Mouse (Mus musculus): Measurements from ENCODE around the gene Dgcr6. TPM values are rescaled to one million over a fixed set of nuclear protein-coding genes. Genes with fewer than 3 reads are reported as not detected.
"Not testable (repeated sequence)": the region's sequence is repeated elsewhere in the genome, so short reads cannot be mapped to it uniquely, and the experiment has no call there.

The Dgcr6 gene
- 130 and 135 TPM in 2 replicates for polyA plus RNA-seq (2014; fragmentation: Nextera tagmentation; extraction: Ambion mirVana)

DNA sequence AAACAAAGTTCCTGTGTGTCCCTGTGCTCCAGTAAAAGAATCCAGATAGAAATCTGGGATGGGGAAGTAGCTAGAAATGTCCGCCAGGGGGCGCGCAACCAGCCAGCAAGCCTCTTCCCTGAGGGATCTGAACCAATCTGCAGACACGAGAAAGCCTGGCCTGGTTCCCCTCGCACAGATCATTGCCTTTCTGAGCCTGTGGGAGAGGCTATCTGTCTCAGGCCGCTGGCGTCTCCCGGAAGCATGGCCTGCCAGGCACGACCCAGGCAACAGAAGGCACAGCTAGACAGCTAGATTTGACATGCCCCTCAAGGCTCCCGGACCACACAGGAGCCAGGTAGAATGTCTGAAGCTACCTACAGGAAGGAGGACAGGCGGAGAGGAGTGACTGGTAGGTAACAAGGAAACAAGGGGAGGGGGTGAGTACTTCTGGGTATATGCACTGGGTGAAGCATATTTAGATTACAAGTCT is at the start of gene Dgcr6:
Dgcr6 (plus strand) TSS at position 130 of the 472 bp plus-strand sequence.
- DNase-seq (ENCODE audit: low spot score) (peak; percentile 91), ATAC-seq (ENCODE audit: insufficient number of reproducible peaks, low FRiP score, low TSS enrichment, low read depth) (0 out of 2 replicates have a peak, but pooled peaks have one; percentile 59)
- H3K9me3 ChIP-seq (ENCODE audit: control insufficient read depth, low read length), result no peaks in the 10 kb centered on the region
- 0 out of 2 replicates have a peak, but pooled peaks cover 2% of the 10 kb centered on the region for H3K27me3 ChIP-seq (ENCODE audit: control insufficient read depth, insufficient read depth, low read length)
- H3K4me3 ChIP-seq (ENCODE audit: low read depth, low read length), result no peak within 1 kb of the TSS
- no peak within 1 kb of the TSS for H3K27ac ChIP-seq (replicated peaks; ENCODE audit: low read depth, low read length)
- no peaks in the 10 kb centered on the region for H3K4me1 ChIP-seq (ENCODE audit: control insufficient read depth, insufficient read depth, low read length)
- no peaks in the 10 kb centered on the region for H3K36me3 ChIP-seq (ENCODE audit: control insufficient read depth, insufficient read depth, low read length)
- H3K4me2 ChIP-seq (ENCODE audit: low read depth, severe bottlenecking), result no peak within 1 kb of the TSS
- 15% methylated on average over 11 of the region's 11 CpGs for WGBS
- H3K9ac ChIP-seq (ENCODE audit: low read length), result no peak within 1 kb of the TSS

DNA sequence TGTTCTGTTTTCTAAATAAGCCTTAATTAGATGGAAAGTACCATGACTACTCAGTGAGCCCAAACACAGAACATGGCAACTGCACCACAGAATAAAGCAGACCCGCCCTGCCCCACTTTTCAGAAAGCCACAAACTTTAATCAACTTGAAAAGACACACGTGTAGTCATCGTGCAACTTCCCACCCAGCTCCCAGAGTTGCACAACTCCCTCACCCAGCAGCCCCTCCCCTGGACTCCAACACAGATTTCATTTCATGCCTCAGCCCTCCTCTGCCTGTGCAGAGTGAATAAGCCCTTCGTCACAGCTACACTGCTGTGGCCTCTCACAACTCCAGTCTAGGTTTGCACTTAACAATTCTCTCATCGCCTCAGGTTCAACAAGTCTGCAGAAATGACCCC is 48.1 kb upstream of the Dgcr6 start:
- Histone ChIP-seq H3K9me3 (ENCODE audit: control insufficient read depth, low read length) (no peaks in the 10 kb centered on the region), H3K4me3 (ENCODE audit: low read depth, low read length) (no peak overlapping the region), H3K27me3 (ENCODE audit: control insufficient read depth, insufficient read depth, low read length) (no peaks in the 10 kb centered on the region), H3K4me2 (ENCODE audit: low read depth, severe bottlenecking) (no peak overlapping the region), H3K36me3 (ENCODE audit: control insufficient read depth, insufficient read depth, low read length) (no peaks in the 10 kb centered on the region), H3K27ac (replicated peaks; ENCODE audit: low read depth, low read length) (no peak overlapping the region), H3K9ac (ENCODE audit: low read length) (no peak overlapping the region), H3K4me1 (ENCODE audit: control insufficient read depth, insufficient read depth, low read length) (no peaks in the 10 kb centered on the region)
- ATAC-seq (ENCODE audit: insufficient number of reproducible peaks, low FRiP score, low TSS enrichment, low read depth) (no peak), DNase-seq (ENCODE audit: low spot score) (no peak)
- WGBS, result 86% methylated on average over 5 of the region's 5 CpGs

DNA sequence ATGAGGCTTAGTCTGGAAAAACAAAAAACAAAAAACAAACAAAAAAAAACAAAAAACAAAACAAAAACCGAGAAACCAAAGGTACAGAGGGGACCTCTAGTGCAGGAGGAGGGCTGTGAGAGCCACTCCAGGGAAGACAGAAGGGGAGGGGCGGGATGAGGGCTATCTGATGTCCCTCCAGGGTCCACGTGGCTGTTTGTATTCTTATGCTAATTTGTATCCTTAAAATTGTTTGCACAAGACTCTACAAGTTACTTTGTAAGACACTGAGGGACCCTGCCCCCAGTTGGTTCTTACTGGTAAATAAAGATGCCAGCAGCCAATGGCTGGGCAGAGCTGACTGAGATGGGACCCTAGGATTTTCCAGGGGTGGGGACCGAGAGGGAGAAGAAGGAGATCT is 45.6 kb upstream of the Dgcr6 start:
- WGBS, result 55% methylated on average over 4 of the region's 4 CpGs
- no peak overlapping the region for H3K4me2 ChIP-seq (ENCODE audit: low read depth, severe bottlenecking)
- no peaks in the 10 kb centered on the region for H3K27me3 ChIP-seq (ENCODE audit: control insufficient read depth, insufficient read depth, low read length)
- no peaks in the 10 kb centered on the region for H3K36me3 ChIP-seq (ENCODE audit: control insufficient read depth, insufficient read depth, low read length)
- H3K4me3 ChIP-seq (ENCODE audit: low read depth, low read length), result no peak overlapping the region
- ATAC-seq (ENCODE audit: insufficient number of reproducible peaks, low FRiP score, low TSS enrichment, low read depth), result no peak
- H3K4me1 ChIP-seq (ENCODE audit: control insufficient read depth, insufficient read depth, low read length), result no peaks in the 10 kb centered on the region
- no peak overlapping the region for H3K9ac ChIP-seq (ENCODE audit: low read length)
- no peaks in the 10 kb centered on the region for H3K9me3 ChIP-seq (ENCODE audit: control insufficient read depth, low read length)
- no peak for DNase-seq (ENCODE audit: low spot score)
- H3K27ac ChIP-seq (replicated peaks; ENCODE audit: low read depth, low read length), result no peak overlapping the region

DNA sequence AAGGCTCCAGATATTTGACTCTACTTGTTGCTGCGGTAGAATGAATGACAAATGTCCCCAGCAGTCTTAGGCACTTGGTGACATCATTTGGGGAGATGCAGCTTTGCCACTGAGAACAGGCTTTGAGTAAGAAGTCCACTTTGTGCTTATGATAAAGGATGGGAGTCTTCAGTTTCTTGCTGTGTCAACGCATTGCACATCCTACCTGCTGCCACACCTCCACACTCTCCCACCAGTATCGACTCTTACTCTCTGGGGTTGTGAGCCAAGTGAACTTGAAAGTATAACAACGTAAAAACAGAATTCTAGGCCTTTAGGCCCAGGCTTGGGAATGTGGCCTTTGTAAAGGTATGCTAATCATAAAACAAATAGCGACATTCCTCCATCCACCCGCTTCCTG is 41.6 kb upstream of the Dgcr6 start:
- ATAC-seq (ENCODE audit: insufficient number of reproducible peaks, low FRiP score, low TSS enrichment, low read depth) (no peak), DNase-seq (ENCODE audit: low spot score) (no peak)
- H3K27ac ChIP-seq (replicated peaks; ENCODE audit: low read depth, low read length), result no peak overlapping the region
- H3K4me2 ChIP-seq (ENCODE audit: low read depth, severe bottlenecking), result no peak overlapping the region
- H3K9ac ChIP-seq (ENCODE audit: low read length), result no peak overlapping the region
- no peaks in the 10 kb centered on the region for H3K9me3 ChIP-seq (ENCODE audit: control insufficient read depth, low read length)
- 74% methylated on average over 6 of the region's 6 CpGs for WGBS
- H3K4me3 ChIP-seq (ENCODE audit: low read depth, low read length), result no peak overlapping the region
- H3K27me3 ChIP-seq (ENCODE audit: control insufficient read depth, insufficient read depth, low read length), result no peaks in the 10 kb centered on the region
- H3K4me1 ChIP-seq (ENCODE audit: control insufficient read depth, insufficient read depth, low read length), result no peaks in the 10 kb centered on the region
- no peaks in the 10 kb centered on the region for H3K36me3 ChIP-seq (ENCODE audit: control insufficient read depth, insufficient read depth, low read length)

DNA sequence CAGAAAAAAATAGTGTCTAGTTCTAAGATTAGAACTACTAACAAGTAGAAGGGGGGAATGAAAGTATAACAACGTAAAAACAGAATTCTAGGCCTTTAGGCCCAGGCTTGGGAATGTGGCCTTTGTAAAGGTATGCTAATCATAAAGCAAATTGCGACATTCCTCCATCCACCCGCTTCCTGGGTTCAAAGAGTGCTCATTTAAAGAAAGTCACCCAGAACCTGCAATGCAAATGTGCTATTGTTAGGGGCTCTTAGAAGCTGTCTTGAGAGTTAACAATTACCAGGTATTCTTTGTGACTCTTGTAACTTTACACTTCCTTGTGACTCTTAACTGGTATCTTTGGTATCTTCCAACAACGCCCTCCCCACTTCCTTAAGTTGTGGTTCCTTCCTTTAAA is 36.2 kb upstream of the Dgcr6 start:
- not testable (repeated sequence) for H3K27ac ChIP-seq (replicated peaks; ENCODE audit: low read depth, low read length); DNase-seq (ENCODE audit: low spot score); H3K4me3 ChIP-seq (ENCODE audit: low read depth, low read length); H3K9ac ChIP-seq (ENCODE audit: low read length); H3K36me3 ChIP-seq (ENCODE audit: control insufficient read depth, insufficient read depth, low read length); H3K4me1 ChIP-seq (ENCODE audit: control insufficient read depth, insufficient read depth, low read length); H3K4me2 ChIP-seq (ENCODE audit: low read depth, severe bottlenecking); H3K27me3 ChIP-seq (ENCODE audit: control insufficient read depth, insufficient read depth, low read length); ATAC-seq (ENCODE audit: insufficient number of reproducible peaks, low FRiP score, low TSS enrichment, low read depth); H3K9me3 ChIP-seq (ENCODE audit: control insufficient read depth, low read length)
- 65% methylated on average over 4 of the region's 4 CpGs for WGBS

DNA sequence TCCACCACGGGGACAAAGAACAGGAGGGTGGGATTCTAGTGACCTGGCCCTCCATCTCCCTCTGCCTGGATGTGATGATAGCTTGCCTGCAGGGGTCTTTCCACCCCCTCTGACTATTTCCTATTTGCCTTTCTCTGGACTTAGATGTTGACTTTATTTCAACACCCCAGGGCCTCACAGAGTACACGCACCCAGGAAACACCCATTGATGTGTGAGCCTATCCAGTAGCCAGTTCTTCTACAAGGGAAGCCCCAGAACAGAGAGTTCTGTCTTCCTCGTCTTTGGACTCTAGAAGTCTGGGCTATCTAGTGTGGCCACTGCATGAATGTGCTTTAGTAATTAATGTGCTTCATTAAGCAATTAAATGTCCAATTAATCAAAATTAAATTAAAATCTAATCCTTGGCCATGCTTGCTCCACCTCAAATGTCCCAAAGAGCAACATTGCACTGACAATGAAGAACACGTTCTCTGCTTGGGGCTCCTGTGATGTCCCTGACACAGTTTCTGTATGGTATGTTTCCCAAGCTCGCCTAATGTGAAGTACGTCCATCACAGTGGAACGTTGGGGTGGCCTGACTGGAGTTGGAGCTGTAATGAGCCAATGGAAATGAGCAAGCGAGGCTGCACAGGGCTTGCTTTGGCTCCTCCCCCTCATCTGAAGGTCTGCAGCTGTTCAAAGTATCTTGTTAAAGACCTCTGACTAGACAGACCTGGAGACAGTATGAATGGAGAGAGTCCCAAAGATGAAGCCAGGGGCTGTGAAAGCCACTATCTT is 29.7 kb upstream of the Dgcr6 start:
- H3K9ac ChIP-seq (ENCODE audit: low read length), result no peak overlapping the region
- no peak overlapping the region for H3K27ac ChIP-seq (replicated peaks; ENCODE audit: low read depth, low read length)
- no peak overlapping the region for H3K4me2 ChIP-seq (ENCODE audit: low read depth, severe bottlenecking)
- 74% methylated on average over 8 of the region's 8 CpGs for WGBS
- DNase-seq (ENCODE audit: low spot score) (no peak), ATAC-seq (ENCODE audit: insufficient number of reproducible peaks, low FRiP score, low TSS enrichment, low read depth) (no peak)
- H3K4me1 ChIP-seq (ENCODE audit: control insufficient read depth, insufficient read depth, low read length), result no peaks in the 10 kb centered on the region
- no peaks in the 10 kb centered on the region for H3K9me3 ChIP-seq (ENCODE audit: control insufficient read depth, low read length)
- no peaks in the 10 kb centered on the region for H3K36me3 ChIP-seq (ENCODE audit: control insufficient read depth, insufficient read depth, low read length)
- H3K27me3 ChIP-seq (ENCODE audit: control insufficient read depth, insufficient read depth, low read length), result no peaks in the 10 kb centered on the region
- H3K4me3 ChIP-seq (ENCODE audit: low read depth, low read length), result no peak overlapping the region

DNA sequence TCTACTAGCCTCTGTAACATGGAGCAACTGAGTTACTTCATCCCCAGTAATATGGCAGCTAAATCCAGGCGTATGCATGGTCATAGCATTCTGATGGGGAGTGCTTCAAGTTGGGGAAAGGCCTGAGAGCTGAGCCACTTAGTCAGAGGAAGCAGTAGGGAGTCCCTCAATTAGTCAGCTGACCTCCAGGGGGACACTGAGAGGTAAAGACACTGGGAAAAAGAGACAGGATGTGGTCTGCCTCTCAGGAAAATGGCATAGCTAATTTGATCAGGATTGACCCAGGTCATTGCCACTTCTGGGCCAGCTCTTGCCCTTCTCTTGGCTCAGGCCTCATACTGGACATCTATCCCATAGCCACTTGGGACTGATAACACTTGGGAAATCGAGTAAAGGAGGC is 25.3 kb upstream of the Dgcr6 start:
- H3K27ac ChIP-seq (replicated peaks; ENCODE audit: low read depth, low read length), result no peak overlapping the region
- DNase-seq (ENCODE audit: low spot score) (no peak), ATAC-seq (ENCODE audit: insufficient number of reproducible peaks, low FRiP score, low TSS enrichment, low read depth) (no peak)
- H3K4me3 ChIP-seq (ENCODE audit: low read depth, low read length), result no peak overlapping the region
- no peak overlapping the region for H3K9ac ChIP-seq (ENCODE audit: low read length)
- H3K4me1 ChIP-seq (ENCODE audit: control insufficient read depth, insufficient read depth, low read length), result no peaks in the 10 kb centered on the region
- no peak overlapping the region for H3K4me2 ChIP-seq (ENCODE audit: low read depth, severe bottlenecking)
- no peaks in the 10 kb centered on the region for H3K27me3 ChIP-seq (ENCODE audit: control insufficient read depth, insufficient read depth, low read length)
- H3K9me3 ChIP-seq (ENCODE audit: control insufficient read depth, low read length), result no peaks in the 10 kb centered on the region
- no peaks in the 10 kb centered on the region for H3K36me3 ChIP-seq (ENCODE audit: control insufficient read depth, insufficient read depth, low read length)
- WGBS, result 68% methylated on average over 2 of the region's 2 CpGs

DNA sequence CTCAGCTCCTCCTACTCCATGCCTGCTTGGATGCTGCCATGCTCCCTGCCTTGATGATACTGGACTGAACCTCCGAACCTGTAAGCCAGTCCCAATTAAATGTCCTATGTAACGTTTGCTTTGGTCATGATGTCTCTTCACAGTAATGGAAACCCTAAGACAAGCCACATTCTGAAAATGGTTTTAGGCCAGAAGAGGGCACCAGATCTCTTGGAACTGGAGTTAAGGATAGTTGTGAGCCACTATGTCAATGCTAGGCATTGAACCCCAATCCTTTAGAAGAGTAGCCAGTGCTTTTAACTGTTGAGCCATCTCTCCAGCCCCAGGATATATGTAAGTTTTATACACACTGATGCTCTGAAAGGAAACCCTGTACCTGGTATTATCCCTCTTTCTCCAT is 20.9 kb upstream of the Dgcr6 start:
- Histone ChIP-seq H3K27me3 (ENCODE audit: control insufficient read depth, insufficient read depth, low read length) (no peaks in the 10 kb centered on the region), H3K9me3 (ENCODE audit: control insufficient read depth, low read length) (no peaks in the 10 kb centered on the region), H3K36me3 (ENCODE audit: control insufficient read depth, insufficient read depth, low read length) (no peaks in the 10 kb centered on the region), H3K27ac (replicated peaks; ENCODE audit: low read depth, low read length) (no peak overlapping the region), H3K9ac (ENCODE audit: low read length) (no peak overlapping the region), H3K4me2 (ENCODE audit: low read depth, severe bottlenecking) (no peak overlapping the region), H3K4me1 (ENCODE audit: control insufficient read depth, insufficient read depth, low read length) (no peaks in the 10 kb centered on the region), H3K4me3 (ENCODE audit: low read depth, low read length) (no peak overlapping the region)
- DNase-seq (ENCODE audit: low spot score) (peak; percentile 31), ATAC-seq (ENCODE audit: insufficient number of reproducible peaks, low FRiP score, low TSS enrichment, low read depth) (no peak)
- WGBS, result 49% methylated on average over 2 of the region's 2 CpGs

DNA sequence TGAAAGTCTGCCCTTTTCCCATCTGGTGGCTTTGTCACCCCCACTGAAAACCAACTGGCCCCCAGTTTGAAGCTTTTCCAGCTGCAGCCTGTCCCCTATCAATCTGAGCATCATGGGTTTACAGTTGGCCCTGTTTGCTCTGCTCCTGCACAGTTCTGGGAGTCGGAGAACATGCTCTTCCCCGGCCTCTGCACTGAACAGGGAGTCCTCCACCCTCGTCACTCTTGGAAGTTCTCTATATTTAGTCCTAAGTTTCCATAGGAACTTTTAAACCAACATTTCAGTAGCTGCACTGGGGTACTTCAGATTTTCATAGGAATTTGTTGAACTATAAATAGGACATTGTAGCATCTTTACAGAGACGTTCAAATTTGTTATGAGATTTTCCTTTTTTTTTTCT is 19.4 kb upstream of the Dgcr6 start:
- H3K4me3 ChIP-seq (ENCODE audit: low read depth, low read length), result no peak overlapping the region
- H3K9ac ChIP-seq (ENCODE audit: low read length), result no peak overlapping the region
- WGBS, result 79% methylated on average over 4 of the region's 4 CpGs
- H3K27ac ChIP-seq (replicated peaks; ENCODE audit: low read depth, low read length), result no peak overlapping the region
- DNase-seq (ENCODE audit: low spot score) (no peak), ATAC-seq (ENCODE audit: insufficient number of reproducible peaks, low FRiP score, low TSS enrichment, low read depth) (no peak)
- no peaks in the 10 kb centered on the region for H3K9me3 ChIP-seq (ENCODE audit: control insufficient read depth, low read length)
- no peaks in the 10 kb centered on the region for H3K4me1 ChIP-seq (ENCODE audit: control insufficient read depth, insufficient read depth, low read length)
- no peaks in the 10 kb centered on the region for H3K36me3 ChIP-seq (ENCODE audit: control insufficient read depth, insufficient read depth, low read length)
- H3K27me3 ChIP-seq (ENCODE audit: control insufficient read depth, insufficient read depth, low read length), result no peaks in the 10 kb centered on the region
- no peak overlapping the region for H3K4me2 ChIP-seq (ENCODE audit: low read depth, severe bottlenecking)

Measured in limb, embryonic 11.5 days (tissue).